Mouse (Mus musculus): Measurements from ENCODE around the gene Prpf39. TPM values are rescaled to one million over a fixed set of nuclear protein-coding genes. Genes with fewer than 3 reads are reported as not detected.

Prpf39 gene
- polyA plus RNA-seq (2016; fragmentation: Nextera tagmentation; extraction: Ambion mirVana), result 63.4 and 71.3 TPM in 2 replicates

DNA sequence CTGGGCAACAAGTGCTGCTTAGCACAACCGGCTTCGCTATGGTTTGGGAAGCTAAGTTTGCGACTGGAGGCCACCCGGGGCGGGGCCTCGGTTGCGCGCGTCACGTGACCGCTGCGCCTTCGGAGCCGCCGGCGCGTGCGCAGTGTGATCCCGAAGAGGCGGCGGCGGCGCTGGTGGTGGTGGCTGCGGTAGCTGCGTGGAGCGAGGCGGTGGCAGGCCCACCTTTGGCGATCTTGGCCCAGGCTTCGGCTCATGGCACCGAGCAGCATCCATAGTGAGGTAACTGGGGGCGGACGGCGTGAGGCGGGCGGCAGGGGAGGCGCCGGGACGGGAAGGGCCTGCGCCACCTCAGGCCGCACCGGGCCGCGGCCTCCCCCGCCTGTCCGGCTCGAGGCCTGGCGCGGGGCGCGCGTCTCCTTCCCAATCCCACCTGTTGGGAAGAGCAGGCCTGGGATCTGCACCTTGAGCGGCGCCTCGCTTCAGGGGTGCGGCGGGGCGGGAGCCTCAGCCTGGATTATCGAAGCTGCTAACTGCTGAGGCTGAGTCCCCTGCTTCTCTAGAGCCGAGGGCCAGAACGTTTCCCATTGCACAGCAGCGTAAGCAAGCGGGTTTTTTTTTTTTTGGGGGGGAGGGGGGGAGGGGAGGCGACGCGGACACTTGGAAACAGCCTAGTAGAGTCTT, at the start of gene Prpf39:
Prpf39 (plus strand) TSS at position 144 of the 681 bp plus-strand sequence.
- peak within 1 kb of the TSS; percentile 93 for H3K4me3 ChIP-seq
- peak within 1 kb of the TSS; percentile 86 for H3K27ac ChIP-seq
- WGBS, result under 1% methylated on average over 45 of the region's 65 CpGs
- no peaks in the 10 kb centered on the region for H3K9me3 ChIP-seq (replicated peaks)
- H3K36me3 ChIP-seq, result no peaks in the 10 kb centered on the region
- ATAC-seq (ENCODE audit: low FRiP score), result peak; percentile 94
- peaks cover 21% of the 10 kb centered on the region for H3K4me1 ChIP-seq
- H3K27me3 ChIP-seq, result no peaks in the 10 kb centered on the region
- H3K9ac ChIP-seq, result peak within 1 kb of the TSS; percentile 88
- H3K4me2 ChIP-seq (replicated peaks), result peak within 1 kb of the TSS; percentile 56

DNA sequence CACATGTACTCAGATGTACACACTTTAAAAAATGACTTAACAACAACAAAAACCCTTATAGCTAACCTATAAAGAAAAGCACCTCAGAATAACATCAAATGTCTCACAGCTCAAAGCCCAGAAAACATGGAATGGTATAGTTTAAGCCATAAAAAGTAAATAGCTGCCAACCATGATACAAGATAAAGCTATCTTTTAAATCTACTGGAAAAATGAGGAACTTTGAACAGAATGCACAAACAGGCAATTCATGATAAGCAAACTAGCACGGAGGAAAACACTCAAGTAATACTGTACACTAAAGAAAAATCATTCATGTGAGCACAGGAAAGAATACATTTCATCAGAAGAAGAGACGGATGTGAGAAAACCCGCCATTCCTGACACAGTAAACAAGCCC, 28.4 kb upstream of the Prpf39 start:
- no peak for ATAC-seq (ENCODE audit: low FRiP score)
- peaks cover 58% of the 10 kb centered on the region for H3K36me3 ChIP-seq
- no peak overlapping the region for H3K9ac ChIP-seq
- no peak overlapping the region for H3K4me3 ChIP-seq
- 92% methylated on average over 3 of the region's 3 CpGs for WGBS
- H3K4me1 ChIP-seq, result no peaks in the 10 kb centered on the region
- H3K27me3 ChIP-seq, result no peaks in the 10 kb centered on the region
- H3K4me2 ChIP-seq (replicated peaks), result no peak overlapping the region
- H3K9me3 ChIP-seq (replicated peaks), result no peaks in the 10 kb centered on the region
- H3K27ac ChIP-seq, result no peak overlapping the region

DNA sequence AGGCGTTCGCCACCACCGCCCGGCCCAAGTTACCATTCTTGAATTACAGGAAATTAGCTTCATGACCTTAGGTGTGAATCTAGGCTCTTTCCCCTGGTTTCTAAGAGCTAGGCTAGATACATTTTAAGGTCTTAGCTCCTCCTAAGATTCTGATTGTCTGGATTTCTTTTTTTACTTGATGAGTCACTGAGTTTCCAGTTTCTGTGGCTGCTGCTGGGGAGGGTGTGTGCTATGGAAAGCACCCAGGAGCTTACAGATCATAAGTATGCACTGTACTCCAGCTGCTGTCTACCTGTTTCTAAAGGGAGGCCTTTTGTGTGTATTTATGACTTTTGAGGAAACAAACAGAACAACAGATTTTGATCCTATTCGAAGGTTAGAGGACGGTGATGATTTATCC, 13.3 kb upstream of the Prpf39 start:
- H3K9me3 ChIP-seq (replicated peaks), result 0 out of 2 replicates have a peak, but pooled peaks cover 2% of the 10 kb centered on the region
- 98% methylated on average over 6 of the region's 6 CpGs for WGBS
- no peak for ATAC-seq (ENCODE audit: low FRiP score)

DNA sequence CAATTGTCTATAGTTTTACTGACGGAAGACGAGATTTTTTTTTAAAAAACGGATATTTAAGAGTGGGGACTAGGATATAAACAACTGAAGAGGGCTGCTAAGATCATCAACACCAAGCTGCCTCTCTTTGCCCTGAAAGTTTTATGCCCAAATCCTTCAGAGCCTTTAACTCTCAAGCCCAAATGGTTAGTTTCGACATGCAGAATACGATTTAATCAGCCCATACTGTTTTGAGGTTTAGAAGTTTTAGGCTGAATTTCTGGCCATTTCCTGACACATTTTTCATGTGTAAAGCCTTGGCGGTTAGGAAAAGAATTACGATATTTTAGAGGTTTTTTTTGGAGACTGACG, 319 bp upstream of the Prpf39 start:
- 48% methylated on average over 8 of the region's 8 CpGs for WGBS
- H3K9ac ChIP-seq, result peak overlapping the region; percentile 88; the same call in 1 of the 2 replicates
- H3K4me3 ChIP-seq, result peak overlapping the region; percentile 93
- no peak overlapping the region for H3K27ac ChIP-seq
- peak overlapping the region; percentile 56 for H3K4me2 ChIP-seq (replicated peaks)
- peak; percentile 13; the same call in 1 of the 2 replicates for ATAC-seq (ENCODE audit: low FRiP score)
- H3K4me1 ChIP-seq, result peaks cover 21% of the 10 kb centered on the region
- H3K36me3 ChIP-seq, result no peaks in the 10 kb centered on the region
- no peaks in the 10 kb centered on the region for H3K27me3 ChIP-seq
- no peaks in the 10 kb centered on the region for H3K9me3 ChIP-seq (replicated peaks)

More for the DNA sequence above, 13.3 kb upstream of the Prpf39 start:
- no peak overlapping the region for H3K27ac ChIP-seq
- no peaks in the 10 kb centered on the region for H3K27me3 ChIP-seq
- no peaks in the 10 kb centered on the region for H3K4me1 ChIP-seq
- H3K4me3 ChIP-seq, result no peak overlapping the region
- H3K4me2 ChIP-seq (replicated peaks), result no peak overlapping the region
- H3K9ac ChIP-seq, result no peak overlapping the region
- peaks cover 6% of the 10 kb centered on the region; the same call in 1 of the 2 replicates for H3K36me3 ChIP-seq

DNA sequence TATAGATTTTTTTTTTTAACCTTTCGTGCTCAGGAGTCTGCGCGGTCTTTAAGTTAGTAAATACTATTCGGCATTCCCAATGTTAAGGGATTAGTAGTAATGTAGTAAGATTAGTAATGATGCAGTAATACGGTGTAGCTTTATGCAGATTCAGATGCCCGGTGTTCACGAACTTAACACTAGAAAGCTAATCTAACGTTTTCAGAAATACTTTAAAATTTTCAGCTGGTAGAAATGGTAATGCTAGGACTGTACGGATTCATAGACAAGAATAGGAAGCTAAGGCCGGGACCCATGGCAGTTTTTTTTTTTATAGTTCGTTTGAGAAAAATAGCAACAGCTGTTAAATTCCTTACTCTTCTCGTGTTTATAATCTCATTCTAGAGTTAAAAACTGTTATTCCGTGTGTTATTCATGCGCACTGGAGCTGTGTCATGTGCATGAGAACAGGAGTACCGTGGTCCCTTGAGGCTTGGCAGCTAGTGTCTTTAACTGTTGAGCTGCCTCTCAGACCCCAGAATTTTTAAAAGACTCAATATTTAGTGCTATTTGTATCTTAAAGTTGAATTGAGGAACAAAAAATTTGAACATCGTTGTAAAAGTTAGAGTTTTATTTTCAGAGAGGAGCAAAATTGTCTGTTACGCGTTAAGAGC, 886 bp downstream of the Prpf39 start:
- Histone ChIP-seq H3K4me3 (peak overlapping the region; percentile 93), H3K4me2 (replicated peaks) (peak overlapping the region; percentile 56), H3K9me3 (replicated peaks) (no peaks in the 10 kb centered on the region), H3K27me3 (no peaks in the 10 kb centered on the region), H3K27ac (no peak overlapping the region), H3K36me3 (no peaks in the 10 kb centered on the region), H3K4me1 (peaks cover 21% of the 10 kb centered on the region), H3K9ac (peak overlapping the region; percentile 88)
- WGBS, result 18% methylated on average over 18 of the region's 18 CpGs
- no peak; the same call in none of the 2 replicates for ATAC-seq (ENCODE audit: low FRiP score)

DNA sequence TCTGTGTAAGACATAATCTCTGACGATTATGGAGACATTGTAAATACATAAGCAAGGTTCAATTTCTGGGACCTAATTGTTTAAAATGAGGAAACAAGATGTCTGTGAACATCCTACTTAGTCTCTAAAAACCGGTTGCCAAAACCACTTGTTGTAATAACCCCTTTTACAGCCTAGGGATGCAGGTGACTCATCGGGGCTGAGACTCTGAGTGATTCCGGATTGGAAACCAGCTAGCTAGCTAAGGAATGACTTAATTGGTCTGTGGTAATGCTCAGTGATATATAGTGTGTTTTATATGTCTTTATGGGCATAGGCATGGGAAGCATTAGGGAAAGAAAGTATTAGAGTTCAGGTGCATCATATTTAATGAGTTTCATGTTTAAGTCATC, 1.4 kb downstream of the Prpf39 start:
- Histone ChIP-seq H3K9ac (no peak overlapping the region), H3K4me3 (peak overlapping the region; percentile 93), H3K9me3 (replicated peaks) (no peaks in the 10 kb centered on the region), H3K4me2 (replicated peaks) (peak overlapping the region; percentile 56), H3K27me3 (no peaks in the 10 kb centered on the region), H3K36me3 (no peaks in the 10 kb centered on the region), H3K4me1 (peaks cover 21% of the 10 kb centered on the region), H3K27ac (no peak overlapping the region)
- WGBS, result 58% methylated on average over 4 of the region's 4 CpGs
- no peak for ATAC-seq (ENCODE audit: low FRiP score)

DNA sequence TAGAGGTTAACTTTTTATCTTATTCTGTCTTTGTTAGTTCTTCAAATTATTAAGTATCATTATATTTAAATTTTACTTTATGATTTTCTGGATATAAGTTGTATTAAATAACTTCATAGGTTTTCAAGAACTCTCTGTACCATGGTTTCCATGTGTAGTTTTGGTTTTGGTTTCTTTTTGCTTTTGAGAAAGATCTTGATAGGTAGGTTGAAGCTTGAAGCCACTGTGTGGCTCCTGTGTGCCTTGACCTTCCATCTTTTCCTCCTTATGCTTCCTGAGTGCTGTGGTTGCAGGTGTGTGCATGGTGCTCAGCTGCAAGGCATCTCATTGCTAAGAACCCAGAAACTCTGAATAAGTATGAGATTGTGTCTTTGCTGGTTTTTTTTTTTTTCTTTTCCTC, 12.7 kb downstream of the Prpf39 start:
- H3K27me3 ChIP-seq, result no peaks in the 10 kb centered on the region
- no peaks in the 10 kb centered on the region for H3K9me3 ChIP-seq (replicated peaks)
- H3K4me3 ChIP-seq, result no peak overlapping the region
- H3K36me3 ChIP-seq, result peaks cover 20% of the 10 kb centered on the region
- no peak overlapping the region for H3K4me2 ChIP-seq (replicated peaks)
- H3K4me1 ChIP-seq, result no peaks in the 10 kb centered on the region
- H3K9ac ChIP-seq, result no peak overlapping the region
- no peak for ATAC-seq (ENCODE audit: low FRiP score)
- H3K27ac ChIP-seq, result no peak overlapping the region

DNA sequence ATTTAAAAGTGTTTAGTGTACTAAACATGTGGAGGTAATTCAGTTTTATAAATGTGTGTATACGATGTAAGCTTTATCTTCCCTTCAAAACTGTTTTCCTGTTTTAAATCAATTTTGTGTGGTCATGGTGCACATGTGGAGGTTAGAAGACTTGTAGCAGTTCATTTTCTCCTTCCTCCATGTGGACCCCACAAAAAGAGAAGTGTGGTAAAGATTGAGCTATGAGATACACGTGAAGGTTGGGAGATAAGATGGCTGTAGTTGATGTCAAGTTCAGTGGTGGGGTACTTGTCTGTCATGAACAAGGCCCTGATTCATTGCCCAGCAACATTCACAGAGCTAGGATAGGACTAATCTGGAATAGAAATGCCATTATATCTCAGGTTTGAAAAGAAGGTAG, 22.1 kb downstream of the Prpf39 start:
- H3K4me2 ChIP-seq (replicated peaks), result no peak overlapping the region
- H3K27me3 ChIP-seq, result no peaks in the 10 kb centered on the region
- peaks cover 46% of the 10 kb centered on the region for H3K36me3 ChIP-seq
- ATAC-seq (ENCODE audit: low FRiP score), result no peak
- WGBS, result 93% methylated on average over 2 of the region's 2 CpGs
- no peak overlapping the region for H3K4me3 ChIP-seq
- no peaks in the 10 kb centered on the region for H3K9me3 ChIP-seq (replicated peaks)
- no peak overlapping the region for H3K9ac ChIP-seq
- no peaks in the 10 kb centered on the region for H3K4me1 ChIP-seq
- no peak overlapping the region for H3K27ac ChIP-seq

DNA sequence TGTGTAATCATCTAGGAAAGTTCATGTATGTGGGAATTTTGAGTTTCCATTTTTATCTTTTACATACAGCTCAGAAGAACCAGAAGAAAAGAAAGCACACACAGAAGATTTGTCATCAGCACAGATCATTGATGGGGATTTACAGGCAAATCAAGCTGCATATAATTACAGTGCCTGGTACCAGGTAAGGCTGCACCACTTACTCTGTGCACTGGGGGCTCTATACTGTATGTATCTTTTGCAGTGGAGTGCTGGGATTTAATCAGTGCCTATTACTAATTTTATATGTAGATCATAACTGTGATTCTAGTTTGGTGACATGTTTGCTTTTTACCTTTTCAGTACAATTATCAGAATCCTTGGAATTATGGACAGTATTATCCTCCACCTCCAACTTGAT, 24.9 kb downstream of the Prpf39 start:
- no peak overlapping the region for H3K27ac ChIP-seq
- H3K9ac ChIP-seq, result no peak overlapping the region
- no peak overlapping the region for H3K4me2 ChIP-seq (replicated peaks)
- H3K9me3 ChIP-seq (replicated peaks), result no peaks in the 10 kb centered on the region
- no peak for ATAC-seq (ENCODE audit: low FRiP score)
- H3K4me1 ChIP-seq, result no peaks in the 10 kb centered on the region
- no peaks in the 10 kb centered on the region for H3K27me3 ChIP-seq
- peaks cover 62% of the 10 kb centered on the region for H3K36me3 ChIP-seq
- H3K4me3 ChIP-seq, result no peak overlapping the region

DNA sequence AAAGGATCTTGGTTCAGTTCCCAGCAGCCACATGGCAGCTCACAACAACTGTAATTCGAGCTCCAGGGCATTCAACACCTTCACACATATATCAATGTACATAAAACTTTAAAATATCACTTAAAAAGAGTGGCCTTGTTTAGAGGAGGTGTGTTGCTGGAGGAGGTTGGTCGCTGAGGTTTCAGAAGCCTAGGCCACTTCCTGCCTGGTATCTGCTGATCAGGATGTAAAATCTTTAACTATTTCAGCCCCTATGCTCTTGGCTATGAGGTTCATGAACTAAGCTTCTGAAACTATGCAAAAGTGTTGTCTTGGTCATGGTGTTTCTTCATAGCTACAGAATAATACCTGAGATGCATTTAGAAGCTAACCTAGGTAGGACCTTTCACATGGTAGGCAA, 29.1 kb downstream of the Prpf39 start:
- Histone ChIP-seq H3K9me3 (replicated peaks) (no peaks in the 10 kb centered on the region), H3K4me2 (replicated peaks) (no peak overlapping the region), H3K36me3 (peaks cover 59% of the 10 kb centered on the region), H3K9ac (no peak overlapping the region), H3K4me1 (no peaks in the 10 kb centered on the region), H3K4me3 (no peak overlapping the region), H3K27me3 (no peaks in the 10 kb centered on the region), H3K27ac (no peak overlapping the region)
- WGBS, result 82% methylated on average over 2 of the region's 2 CpGs
- no peak for ATAC-seq (ENCODE audit: low FRiP score)

DNA sequence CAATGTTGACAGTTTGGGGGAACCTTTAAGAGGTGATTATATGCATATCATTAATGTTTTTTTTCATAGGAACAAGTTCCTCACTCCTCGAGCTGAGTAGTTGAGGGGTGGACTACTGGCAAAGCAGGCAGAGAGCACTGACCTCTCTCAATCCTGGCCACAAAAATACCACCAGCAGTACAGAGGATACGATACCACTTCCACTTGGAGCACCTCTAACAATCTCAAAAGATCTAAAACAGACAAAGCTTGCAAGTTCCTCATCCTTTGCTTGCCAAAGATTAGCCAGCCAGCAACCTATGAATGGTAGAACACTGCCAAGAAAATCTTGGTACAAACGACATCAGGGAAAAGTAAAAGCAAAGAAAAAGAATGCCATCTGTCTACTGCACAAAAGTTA, 30.1 kb downstream of the Prpf39 start:
- Histone ChIP-seq H3K4me3 (no peak overlapping the region), H3K4me1 (no peaks in the 10 kb centered on the region), H3K9me3 (replicated peaks) (no peaks in the 10 kb centered on the region), H3K9ac (no peak overlapping the region), H3K36me3 (peaks cover 51% of the 10 kb centered on the region), H3K27me3 (no peaks in the 10 kb centered on the region), H3K27ac (no peak overlapping the region), H3K4me2 (replicated peaks) (no peak overlapping the region)
- no peak for ATAC-seq (ENCODE audit: low FRiP score)
- 76% methylated on average over 3 of the region's 3 CpGs for WGBS

DNA sequence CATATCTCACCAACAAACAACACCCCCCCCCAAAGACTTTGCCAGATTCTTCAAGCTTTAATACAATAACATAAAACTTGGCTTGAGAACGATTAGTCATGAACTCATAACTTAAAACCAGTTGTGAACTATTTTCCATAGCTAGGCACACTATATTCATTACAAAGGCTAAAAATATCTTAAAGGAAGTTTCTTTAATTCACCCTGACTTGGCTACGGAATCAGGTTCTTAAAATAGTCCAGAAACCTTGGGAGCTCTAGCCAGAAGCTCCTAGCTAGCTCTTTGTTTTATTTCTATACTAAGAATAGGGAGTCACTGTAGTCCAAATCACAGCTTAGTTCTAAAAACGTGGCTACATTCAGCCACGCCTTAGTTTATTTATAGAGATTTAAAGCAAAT, 32.3 kb downstream of the Prpf39 start:
- Histone ChIP-seq H3K27me3 (no peaks in the 10 kb centered on the region), H3K4me3 (no peak overlapping the region), H3K9me3 (replicated peaks) (no peaks in the 10 kb centered on the region), H3K4me1 (peaks cover 6% of the 10 kb centered on the region), H3K36me3 (peaks cover 37% of the 10 kb centered on the region), H3K27ac (no peak overlapping the region), H3K4me2 (replicated peaks) (no peak overlapping the region), H3K9ac (no peak overlapping the region)
- no peak for ATAC-seq (ENCODE audit: low FRiP score)
- WGBS, result 86% methylated on average over 4 of the region's 4 CpGs

Data from hindbrain, embryonic 12.5 days (tissue).